Mouse (Mus musculus): ENCODE measurements around the gene Foxi3. TPM values are rescaled to one million over a fixed set of nuclear protein-coding genes. Genes with fewer than 3 reads are reported as not detected.

Foxi3 gene
- polyA plus RNA-seq, 1 experiment from 2014 or later, result not detected

DNA sequence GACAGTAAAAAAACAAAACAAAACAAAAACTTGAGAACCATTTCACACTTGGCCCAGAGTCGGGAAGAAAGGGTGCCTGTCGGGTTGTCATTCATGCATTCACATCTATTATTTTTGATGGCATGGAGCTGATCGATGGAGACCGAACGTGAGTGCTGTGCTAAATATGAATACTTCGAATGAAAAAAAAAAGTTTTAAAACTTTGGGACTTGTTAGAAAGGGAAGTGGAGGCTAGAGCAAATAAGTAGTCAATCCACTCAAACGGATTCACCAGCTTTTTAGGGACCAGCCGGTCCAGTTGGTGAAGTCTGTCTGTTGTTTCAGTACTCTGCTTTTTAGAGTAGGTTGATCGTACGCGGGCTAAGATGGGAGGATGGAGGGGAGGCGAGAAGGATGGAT is 490 bp upstream of the Foxi3 start:
- Histone ChIP-seq H3K9me3 (replicated peaks) (no peaks in the 10 kb centered on the region), H3K9ac (peak overlapping the region; percentile 29; the same call in 1 of the 2 replicates), H3K36me3 (no peaks in the 10 kb centered on the region), H3K4me2 (peak overlapping the region; percentile 94), H3K27ac (no peak overlapping the region), H3K4me1 (peaks cover 15% of the 10 kb centered on the region), H3K4me3 (replicated peaks) (peak overlapping the region; percentile 52), H3K27me3 (peaks cover 93% of the 10 kb centered on the region)
- WGBS, result 2% methylated on average over 12 of the region's 12 CpGs
- no peak for ATAC-seq (replicated peaks; ENCODE audit: low FRiP score)

DNA sequence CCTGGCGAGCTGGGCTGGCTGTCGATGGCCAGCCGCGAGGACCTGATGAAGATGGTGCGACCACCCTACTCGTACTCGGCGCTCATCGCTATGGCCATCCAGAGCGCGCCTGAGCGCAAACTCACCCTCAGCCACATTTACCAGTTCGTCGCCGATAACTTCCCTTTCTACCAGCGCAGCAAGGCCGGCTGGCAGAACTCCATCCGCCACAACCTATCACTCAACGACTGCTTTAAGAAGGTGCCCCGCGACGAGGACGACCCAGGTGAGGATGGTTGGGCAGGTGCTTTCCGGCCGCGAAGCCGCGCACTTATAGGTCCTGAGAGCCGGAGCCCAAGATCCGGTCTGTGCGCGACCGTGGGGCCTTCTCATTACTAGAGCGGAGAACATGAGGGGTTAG is 605 bp downstream of the Foxi3 start:
- under 1% methylated on average over 34 of the region's 34 CpGs for WGBS
- peaks cover 15% of the 10 kb centered on the region for H3K4me1 ChIP-seq
- no peaks in the 10 kb centered on the region for H3K36me3 ChIP-seq
- peaks cover 91% of the 10 kb centered on the region for H3K27me3 ChIP-seq
- no peak overlapping the region for H3K27ac ChIP-seq
- 0 out of 2 replicates have a peak overlapping the region, but pooled peaks have one; percentile 29 for H3K9ac ChIP-seq
- H3K9me3 ChIP-seq (replicated peaks), result no peaks in the 10 kb centered on the region
- H3K4me3 ChIP-seq (replicated peaks), result peak overlapping the region; percentile 52
- ATAC-seq (replicated peaks; ENCODE audit: low FRiP score), result peak; percentile 41
- H3K4me2 ChIP-seq, result peak overlapping the region; percentile 94

- Histone ChIP-seq H3K9me3 (replicated peaks) (no peaks in the 10 kb centered on the region), H3K9ac (no peak overlapping the region), H3K4me2 (peak overlapping the region; percentile 94), H3K36me3 (no peaks in the 10 kb centered on the region), H3K4me3 (replicated peaks) (peak overlapping the region; percentile 52), H3K4me1 (peaks cover 15% of the 10 kb centered on the region), H3K27me3 (peaks cover 88% of the 10 kb centered on the region), H3K27ac (no peak overlapping the region)
- ATAC-seq (replicated peaks; ENCODE audit: low FRiP score), result no peak
- 8% methylated on average over 7 of the region's 7 CpGs for WGBS
Observed at GRCm38 (mm10) chr6:70957341-70957940, 1.1 kb downstream of the Foxi3 start.

DNA sequence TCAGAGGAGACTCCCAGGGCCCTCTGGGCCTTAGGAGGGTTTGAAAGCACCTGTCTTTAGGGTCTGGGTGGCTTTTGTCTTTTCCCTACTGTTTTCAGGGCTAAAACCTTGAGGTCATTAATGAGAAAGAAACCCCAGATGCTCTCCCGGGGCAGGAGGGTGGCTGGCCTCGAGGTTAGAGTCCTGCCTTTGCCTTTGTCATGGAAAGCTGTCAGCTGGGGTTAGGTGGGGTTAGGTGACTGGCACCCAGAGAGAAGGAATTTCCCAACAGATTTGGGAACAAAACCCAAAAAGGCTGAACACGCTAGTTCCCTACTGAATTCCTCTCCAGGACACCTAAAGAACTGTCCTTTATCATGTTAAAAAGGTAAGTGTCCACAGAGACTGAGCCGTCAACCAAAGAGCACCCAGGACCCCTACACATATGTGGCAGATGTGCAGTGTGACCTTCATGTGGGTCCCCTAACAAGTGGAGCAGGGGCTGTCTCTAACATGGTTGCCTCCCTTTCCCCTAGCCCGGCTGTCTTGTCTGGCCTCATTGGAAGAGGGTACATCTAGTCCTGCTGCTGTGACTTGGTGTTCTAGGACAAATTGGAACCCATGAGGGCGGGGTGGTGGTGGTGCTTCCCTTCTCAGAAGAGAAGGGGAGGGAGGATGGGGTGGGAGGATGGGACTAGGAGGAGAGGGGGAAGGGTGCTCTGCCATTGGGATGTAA is 7.9 kb downstream of the Foxi3 start:
- Histone ChIP-seq H3K4me3 (replicated peaks) (no peak overlapping the region), H3K4me1 (peaks cover 17% of the 10 kb centered on the region), H3K27me3 (peaks cover 40% of the 10 kb centered on the region), H3K9ac (no peak overlapping the region), H3K4me2 (no peak overlapping the region), H3K36me3 (no peaks in the 10 kb centered on the region), H3K9me3 (replicated peaks) (no peaks in the 10 kb centered on the region), H3K27ac (no peak overlapping the region)
- no peak for ATAC-seq (replicated peaks; ENCODE audit: low FRiP score)
- 51% methylated on average over 6 of the region's 6 CpGs for WGBS

GRCm38 (mm10) chr6:70965694-70966093 is 9.4 kb downstream of the Foxi3 start:
- H3K4me3 ChIP-seq (replicated peaks), result no peak overlapping the region
- H3K27me3 ChIP-seq, result peaks cover 26% of the 10 kb centered on the region
- H3K9ac ChIP-seq, result no peak overlapping the region
- no peak overlapping the region for H3K4me2 ChIP-seq
- H3K27ac ChIP-seq, result no peak overlapping the region
- ATAC-seq (replicated peaks; ENCODE audit: low FRiP score), result no peak
- H3K36me3 ChIP-seq, result no peaks in the 10 kb centered on the region
- WGBS, result 47% methylated on average over 7 of the region's 7 CpGs
- peaks cover 17% of the 10 kb centered on the region for H3K4me1 ChIP-seq
- H3K9me3 ChIP-seq (replicated peaks), result no peaks in the 10 kb centered on the region

- Histone ChIP-seq H3K9me3 (replicated peaks) (no peaks in the 10 kb centered on the region), H3K4me2 (peak overlapping the region; percentile 61), H3K36me3 (no peaks in the 10 kb centered on the region), H3K4me3 (replicated peaks) (peak overlapping the region; percentile 29), H3K9ac (no peak overlapping the region), H3K27me3 (peaks cover 19% of the 10 kb centered on the region; the same call in 1 of the 2 replicates), H3K27ac (peak overlapping the region; percentile 70), H3K4me1 (peaks cover 17% of the 10 kb centered on the region)
- ATAC-seq (replicated peaks; ENCODE audit: low FRiP score), result peak; percentile 87
- WGBS, result 1% methylated on average over 8 of the region's 8 CpGs
Observed at GRCm38 (mm10) chr6:70967422-70967821, 11.1 kb downstream of the Foxi3 start.

- peaks cover 17% of the 10 kb centered on the region for H3K4me1 ChIP-seq
- H3K4me2 ChIP-seq, result no peak overlapping the region
- ATAC-seq (replicated peaks; ENCODE audit: low FRiP score), result no peak
- H3K9ac ChIP-seq, result no peak overlapping the region
- no peaks in the 10 kb centered on the region for H3K9me3 ChIP-seq (replicated peaks)
- peaks cover 13% of the 10 kb centered on the region; the same call in 1 of the 2 replicates for H3K27me3 ChIP-seq
- H3K4me3 ChIP-seq (replicated peaks), result no peak overlapping the region
- 59% methylated on average over 4 of the region's 4 CpGs for WGBS
- H3K36me3 ChIP-seq, result no peaks in the 10 kb centered on the region
- H3K27ac ChIP-seq, result no peak overlapping the region
Observed at GRCm38 (mm10) chr6:70968291-70968690, 12.0 kb downstream of the Foxi3 start.

DNA sequence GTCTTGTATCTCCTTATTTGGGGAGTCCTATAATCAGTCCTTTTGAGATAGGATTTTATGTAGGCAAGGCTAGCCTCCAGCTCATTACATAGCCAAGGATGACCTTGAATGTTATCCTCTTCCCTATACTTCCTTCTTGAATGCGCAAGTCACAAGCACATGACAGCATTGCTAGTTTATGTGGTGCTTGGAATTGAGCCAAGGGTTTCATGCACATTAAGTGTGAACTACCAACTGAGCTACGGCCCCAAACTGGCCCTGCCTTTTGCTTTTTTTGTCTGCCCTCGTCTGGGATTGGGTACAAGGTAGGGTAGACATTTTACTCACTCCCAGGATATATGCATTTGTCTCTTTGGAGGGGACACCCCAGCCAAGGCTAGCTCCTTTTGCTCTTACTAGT is 16.7 kb downstream of the Foxi3 start:
- H3K4me1 ChIP-seq, result peaks cover 6% of the 10 kb centered on the region; the same call in 1 of the 2 replicates
- H3K27ac ChIP-seq, result no peak overlapping the region
- H3K27me3 ChIP-seq, result no peaks in the 10 kb centered on the region
- H3K36me3 ChIP-seq, result no peaks in the 10 kb centered on the region
- H3K9ac ChIP-seq, result no peak overlapping the region
- H3K4me3 ChIP-seq (replicated peaks), result no peak overlapping the region
- ATAC-seq (replicated peaks; ENCODE audit: low FRiP score), result no peak
- no peak overlapping the region for H3K4me2 ChIP-seq
- WGBS, result 38% methylated on average over 3 of the region's 3 CpGs
- H3K9me3 ChIP-seq (replicated peaks), result no peaks in the 10 kb centered on the region

DNA sequence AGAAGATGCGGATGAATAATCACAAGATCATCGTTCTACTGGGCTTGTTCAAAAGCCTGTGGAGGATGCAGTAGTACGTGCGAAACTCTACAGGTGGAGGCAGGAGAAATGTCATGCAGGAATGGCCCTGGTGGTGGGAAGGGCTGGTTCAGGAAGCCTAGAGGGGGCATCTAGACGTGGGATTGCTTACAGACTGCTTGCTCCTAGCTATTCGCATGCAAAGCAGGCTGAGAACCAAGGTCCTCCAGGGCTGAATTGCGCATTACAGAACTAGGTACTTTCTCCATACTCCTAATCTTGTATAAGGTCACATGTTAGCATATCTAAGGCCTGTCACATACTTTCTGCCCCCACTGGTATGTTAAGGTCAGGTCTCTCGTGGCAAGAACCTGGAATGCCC is 24.7 kb downstream of the Foxi3 start:
- Histone ChIP-seq H3K4me3 (replicated peaks) (no peak overlapping the region), H3K27me3 (no peaks in the 10 kb centered on the region), H3K36me3 (no peaks in the 10 kb centered on the region), H3K27ac (no peak overlapping the region), H3K4me1 (no peaks in the 10 kb centered on the region), H3K9me3 (replicated peaks) (no peaks in the 10 kb centered on the region), H3K9ac (no peak overlapping the region), H3K4me2 (no peak overlapping the region)
- no peak for ATAC-seq (replicated peaks; ENCODE audit: low FRiP score)
- WGBS, result 74% methylated on average over 8 of the region's 8 CpGs

DNA sequence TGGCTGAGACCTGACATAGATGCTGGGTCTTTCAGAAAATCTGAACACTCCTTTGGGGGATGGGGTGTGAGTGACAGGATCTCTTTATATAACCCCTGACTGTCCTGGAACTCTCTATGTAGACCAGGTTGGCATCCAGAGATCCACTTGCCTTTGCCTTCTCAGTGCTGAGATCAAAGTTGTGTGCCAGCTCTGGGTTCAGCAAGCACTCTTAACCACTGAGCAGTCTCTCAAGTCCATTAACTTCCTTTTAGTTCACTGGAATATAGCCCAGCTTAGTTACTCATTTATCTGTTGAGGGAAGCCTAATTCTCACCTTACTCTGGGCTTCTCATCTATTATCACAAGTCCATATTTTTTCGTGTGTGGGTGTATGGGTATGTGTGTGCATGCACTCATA is 26.1 kb downstream of the Foxi3 start:
- peaks cover 6% of the 10 kb centered on the region; the same call in 1 of the 2 replicates for H3K4me1 ChIP-seq
- 76% methylated on average over 1 of the region's 1 CpGs for WGBS
- H3K4me3 ChIP-seq (replicated peaks), result no peak overlapping the region
- no peak overlapping the region for H3K9ac ChIP-seq
- ATAC-seq (replicated peaks; ENCODE audit: low FRiP score), result no peak
- no peaks in the 10 kb centered on the region for H3K9me3 ChIP-seq (replicated peaks)
- no peak overlapping the region for H3K4me2 ChIP-seq
- H3K27me3 ChIP-seq, result no peaks in the 10 kb centered on the region
- H3K27ac ChIP-seq, result no peak overlapping the region
- no peaks in the 10 kb centered on the region for H3K36me3 ChIP-seq

GRCm38 (mm10) chr6:70986683-70987082 is 30.4 kb downstream of the Foxi3 start:
- Histone ChIP-seq H3K4me3 (replicated peaks) (no peak overlapping the region), H3K27ac (no peak overlapping the region), H3K4me1 (peaks cover 6% of the 10 kb centered on the region; the same call in 1 of the 2 replicates), H3K9ac (no peak overlapping the region), H3K27me3 (no peaks in the 10 kb centered on the region), H3K9me3 (replicated peaks) (no peaks in the 10 kb centered on the region), H3K36me3 (no peaks in the 10 kb centered on the region), H3K4me2 (no peak overlapping the region)
- 41% methylated on average over 8 of the region's 8 CpGs for WGBS
- 0 out of 2 replicates have a peak, but pooled peaks have one; percentile 53 for ATAC-seq (replicated peaks; ENCODE audit: low FRiP score)

DNA sequence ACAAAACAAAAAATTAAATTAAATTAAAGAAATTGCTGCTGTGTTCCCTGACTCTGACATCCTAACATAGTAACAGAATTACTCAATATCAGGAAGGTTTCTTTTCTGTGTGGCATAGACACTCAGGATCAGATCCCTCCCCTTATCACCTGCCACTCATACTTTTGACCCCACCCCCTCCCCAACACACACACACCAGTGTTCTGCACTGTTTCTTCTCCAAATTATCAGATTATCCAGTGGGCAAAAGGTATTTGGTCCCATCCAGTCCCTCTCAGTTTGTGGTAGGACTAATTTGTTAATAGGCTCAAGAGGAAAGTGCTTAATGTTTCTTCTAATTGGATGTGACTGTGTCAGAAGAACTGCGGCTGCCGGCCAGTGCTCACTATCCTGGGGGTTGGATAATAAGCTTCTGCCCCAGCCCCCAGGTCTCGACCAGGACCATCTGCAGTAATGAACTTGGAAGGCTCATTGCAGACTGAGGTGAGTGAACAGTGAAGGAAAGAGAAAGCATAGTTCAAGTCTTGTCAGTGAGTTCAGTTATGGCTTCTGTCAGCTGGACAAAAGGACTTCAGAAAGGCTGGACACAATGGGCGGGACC is 39.9 kb downstream of the Foxi3 start:
- no peaks in the 10 kb centered on the region for H3K9me3 ChIP-seq (replicated peaks)
- H3K4me2 ChIP-seq, result no peak overlapping the region
- no peak for ATAC-seq (replicated peaks; ENCODE audit: low FRiP score)
- H3K9ac ChIP-seq, result no peak overlapping the region
- WGBS, result 76% methylated on average over 4 of the region's 4 CpGs
- H3K27me3 ChIP-seq, result no peaks in the 10 kb centered on the region
- no peaks in the 10 kb centered on the region for H3K36me3 ChIP-seq
- no peak overlapping the region for H3K27ac ChIP-seq
- no peak overlapping the region for H3K4me3 ChIP-seq (replicated peaks)
- no peaks in the 10 kb centered on the region for H3K4me1 ChIP-seq

All from kidney, embryonic 15.5 days (tissue).